Mouse (Mus musculus): Measurements from ENCODE around the gene Gm11037. TPM values are rescaled to one million over a fixed set of nuclear protein-coding genes. Genes with fewer than 3 reads are reported as not detected.
A peak's percentile ranks its signal among the peaks of the same experiment; 100 is the strongest.

Gm11037 gene
- not detected in 2 replicates for polyA plus RNA-seq (2015; fragmentation: Nextera tagmentation; extraction: Ambion mirVana)

GRCm38 (mm10) chr2:131132930-131133547 lies at the start of gene Gm11037:
Gm11037 (plus strand) TSS chr2:131133497.
- no peak within 1 kb of the TSS for H3K4me2 ChIP-seq
- 83% methylated on average over 9 of the region's 9 CpGs for WGBS
- no peaks in the 10 kb centered on the region for H3K4me1 ChIP-seq
- H3K9ac ChIP-seq: no peak within 1 kb of the TSS
- no peak for ATAC-seq (replicated peaks)
- H3K36me3 ChIP-seq (replicated peaks): no peaks in the 10 kb centered on the region
- H3K27me3 ChIP-seq (replicated peaks): no peaks in the 10 kb centered on the region
- no peaks in the 10 kb centered on the region for H3K9me3 ChIP-seq
- no peak within 1 kb of the TSS for H3K27ac ChIP-seq
- no peak within 1 kb of the TSS for H3K4me3 ChIP-seq

GRCm38 (mm10) chr2:131084206-131084605 lies 49.1 kb upstream of the Gm11037 start:
- ATAC-seq (replicated peaks): no peak
- no peak overlapping the region for H3K27ac ChIP-seq
- H3K4me2 ChIP-seq: no peak overlapping the region
- no peaks in the 10 kb centered on the region for H3K9me3 ChIP-seq
- no peaks in the 10 kb centered on the region for H3K27me3 ChIP-seq (replicated peaks)
- no peaks in the 10 kb centered on the region for H3K4me1 ChIP-seq
- 84% methylated on average over 4 of the region's 4 CpGs for WGBS
- no peaks in the 10 kb centered on the region for H3K36me3 ChIP-seq (replicated peaks)
- H3K4me3 ChIP-seq: no peak overlapping the region
- no peak overlapping the region for H3K9ac ChIP-seq

GRCm38 (mm10) chr2:131086667-131087390 lies 46.5 kb upstream of the Gm11037 start, which contains the start of gene Siglec1:
Siglec1 (minus strand) TSS chr2:131086765.
- H3K4me3 ChIP-seq: no peak within 1 kb of the TSS

GRCm38 (mm10) chr2:131088581-131088980 lies 44.7 kb upstream of the Gm11037 start:
- H3K36me3 ChIP-seq (replicated peaks): no peaks in the 10 kb centered on the region
- ATAC-seq (replicated peaks): no peak
- no peak overlapping the region for H3K9ac ChIP-seq
- H3K4me1 ChIP-seq: no peaks in the 10 kb centered on the region
- no peak overlapping the region for H3K4me3 ChIP-seq
- no peak overlapping the region for H3K4me2 ChIP-seq
- H3K9me3 ChIP-seq: no peaks in the 10 kb centered on the region
- WGBS: 76% methylated on average over 4 of the region's 4 CpGs
- no peak overlapping the region for H3K27ac ChIP-seq
- H3K27me3 ChIP-seq (replicated peaks): no peaks in the 10 kb centered on the region

More at GRCm38 (mm10) chr2:131086667-131087390, 46.5 kb upstream of the Gm11037 start, which contains the start of gene Siglec1:
- Histone ChIP-seq H3K4me2 (no peak within 1 kb of the TSS), H3K4me1 (no peaks in the 10 kb centered on the region), H3K9me3 (no peaks in the 10 kb centered on the region), H3K27ac (no peak within 1 kb of the TSS), H3K36me3 (replicated peaks) (no peaks in the 10 kb centered on the region), H3K27me3 (replicated peaks) (no peaks in the 10 kb centered on the region), H3K9ac (no peak within 1 kb of the TSS)
- 84% methylated on average over 11 of the region's 11 CpGs for WGBS
- no peak for ATAC-seq (replicated peaks)

GRCm38 (mm10) chr2:131089634-131090033 lies 43.7 kb upstream of the Gm11037 start:
- Histone ChIP-seq H3K4me1 (no peaks in the 10 kb centered on the region), H3K27me3 (replicated peaks) (no peaks in the 10 kb centered on the region), H3K9ac (no peak overlapping the region), H3K36me3 (replicated peaks) (no peaks in the 10 kb centered on the region), H3K9me3 (no peaks in the 10 kb centered on the region), H3K4me3 (no peak overlapping the region), H3K4me2 (no peak overlapping the region), H3K27ac (no peak overlapping the region)
- WGBS: 87% methylated on average over 1 of the region's 1 CpGs
- ATAC-seq (replicated peaks): no peak

GRCm38 (mm10) chr2:131090852-131091251 lies 42.4 kb upstream of the Gm11037 start:
- no peaks in the 10 kb centered on the region for H3K4me1 ChIP-seq
- ATAC-seq (replicated peaks): no peak
- H3K9me3 ChIP-seq: no peaks in the 10 kb centered on the region
- WGBS: 81% methylated on average over 3 of the region's 3 CpGs
- H3K27me3 ChIP-seq (replicated peaks): no peaks in the 10 kb centered on the region
- no peaks in the 10 kb centered on the region for H3K36me3 ChIP-seq (replicated peaks)
- no peak overlapping the region for H3K4me2 ChIP-seq
- no peak overlapping the region for H3K4me3 ChIP-seq
- H3K27ac ChIP-seq: no peak overlapping the region
- no peak overlapping the region for H3K9ac ChIP-seq

- no peaks in the 10 kb centered on the region for H3K36me3 ChIP-seq (replicated peaks)
- H3K27me3 ChIP-seq (replicated peaks): no peaks in the 10 kb centered on the region
- H3K27ac ChIP-seq: no peak overlapping the region
- 87% methylated on average over 5 of the region's 5 CpGs for whole genome bisulfite sequencing
- H3K4me1 ChIP-seq: no peaks in the 10 kb centered on the region
- no peak overlapping the region for H3K4me2 ChIP-seq
- no peaks in the 10 kb centered on the region for H3K9me3 ChIP-seq
- H3K9ac ChIP-seq: no peak overlapping the region
- H3K4me3 ChIP-seq: no peak overlapping the region
- no peak for ATAC-seq (replicated peaks)
Measured at GRCm38 (mm10) chr2:131093577-131093976, 39.7 kb upstream of the Gm11037 start.

- 0% methylated on average over 1 of the region's 1 CpGs for WGBS
- H3K4me3 ChIP-seq: no peak overlapping the region
- no peaks in the 10 kb centered on the region for H3K27me3 ChIP-seq (replicated peaks)
- H3K9me3 ChIP-seq: no peaks in the 10 kb centered on the region
- no peaks in the 10 kb centered on the region for H3K36me3 ChIP-seq (replicated peaks)
- no peaks in the 10 kb centered on the region for H3K4me1 ChIP-seq
- H3K9ac ChIP-seq: no peak overlapping the region
- peak; percentile 37; the same call in 1 of the 2 replicates for ATAC-seq (replicated peaks)
- H3K4me2 ChIP-seq: no peak overlapping the region
- H3K27ac ChIP-seq: no peak overlapping the region
Measured at GRCm38 (mm10) chr2:131094823-131095222, 38.5 kb upstream of the Gm11037 start.

GRCm38 (mm10) chr2:131096101-131096795 lies 37.0 kb upstream of the Gm11037 start:
- WGBS: 22% methylated on average over 9 of the region's 9 CpGs
- Histone ChIP-seq H3K27me3 (replicated peaks) (no peaks in the 10 kb centered on the region), H3K27ac (no peak overlapping the region), H3K9me3 (no peaks in the 10 kb centered on the region), H3K36me3 (replicated peaks) (no peaks in the 10 kb centered on the region), H3K4me2 (no peak overlapping the region), H3K9ac (no peak overlapping the region), H3K4me3 (no peak overlapping the region), H3K4me1 (no peaks in the 10 kb centered on the region)
- ATAC-seq (replicated peaks): no peak

GRCm38 (mm10) chr2:131097087-131097486 lies 36.2 kb upstream of the Gm11037 start:
- no peak for ATAC-seq (replicated peaks)
- H3K4me1 ChIP-seq: no peaks in the 10 kb centered on the region
- no peak overlapping the region for H3K9ac ChIP-seq
- H3K27ac ChIP-seq: no peak overlapping the region
- H3K9me3 ChIP-seq: no peaks in the 10 kb centered on the region
- no peak overlapping the region for H3K4me3 ChIP-seq
- H3K36me3 ChIP-seq (replicated peaks): no peaks in the 10 kb centered on the region
- WGBS: 75% methylated on average over 4 of the region's 4 CpGs
- no peaks in the 10 kb centered on the region for H3K27me3 ChIP-seq (replicated peaks)
- no peak overlapping the region for H3K4me2 ChIP-seq

GRCm38 (mm10) chr2:131101530-131101929 lies 31.8 kb upstream of the Gm11037 start:
- no peak for ATAC-seq (replicated peaks)
- Histone ChIP-seq H3K9ac (no peak overlapping the region), H3K27me3 (replicated peaks) (no peaks in the 10 kb centered on the region), H3K4me3 (no peak overlapping the region), H3K9me3 (no peaks in the 10 kb centered on the region), H3K4me1 (no peaks in the 10 kb centered on the region), H3K27ac (no peak overlapping the region), H3K4me2 (no peak overlapping the region), H3K36me3 (replicated peaks) (no peaks in the 10 kb centered on the region)
- WGBS: 48% methylated on average over 3 of the region's 3 CpGs

GRCm38 (mm10) chr2:131104021-131104420 lies 29.3 kb upstream of the Gm11037 start:
- WGBS: 94% methylated on average over 4 of the region's 4 CpGs
- Histone ChIP-seq H3K36me3 (replicated peaks) (no peaks in the 10 kb centered on the region), H3K9ac (no peak overlapping the region), H3K27ac (no peak overlapping the region), H3K4me2 (no peak overlapping the region), H3K9me3 (no peaks in the 10 kb centered on the region), H3K27me3 (replicated peaks) (no peaks in the 10 kb centered on the region), H3K4me3 (no peak overlapping the region), H3K4me1 (no peaks in the 10 kb centered on the region)
- ATAC-seq (replicated peaks): no peak

All from midbrain, embryonic 15.5 days (tissue).